Mouse (Mus musculus): ENCODE results near the gene Bend7. TPM values are rescaled to one million over a fixed set of nuclear protein-coding genes. Genes with fewer than 3 reads are reported as not detected.

Gene Bend7
- polyA plus RNA-seq, 1 experiment from 2014 or later, result 1.8 TPM

- no peak overlapping the region for H3K27ac ChIP-seq
- WGBS, result 82% methylated on average over 7 of the region's 7 CpGs
- H3K4me3 ChIP-seq, result no peak overlapping the region
- H3K9me3 ChIP-seq, result no peaks in the 10 kb centered on the region
- no peaks in the 10 kb centered on the region for H3K27me3 ChIP-seq (ENCODE audit: insufficient read depth, poor library complexity, severe bottlenecking)
- H3K36me3 ChIP-seq, result no peaks in the 10 kb centered on the region
- H3K4me1 ChIP-seq, result 0 out of 2 replicates have a peak, but pooled peaks cover 3% of the 10 kb centered on the region
- DNase-seq (ENCODE audit: low spot score), result peak; percentile 63
These were observed 69.6 kb downstream of the Bend7 start for GRCm38 (mm10) chr2:4787223-4787622.

- no peak for DNase-seq (ENCODE audit: low spot score)
- Histone ChIP-seq H3K27me3 (ENCODE audit: insufficient read depth, poor library complexity, severe bottlenecking) (no peaks in the 10 kb centered on the region), H3K4me3 (no peak overlapping the region), H3K4me1 (0 out of 2 replicates have a peak, but pooled peaks cover 3% of the 10 kb centered on the region), H3K9me3 (no peaks in the 10 kb centered on the region), H3K27ac (no peak overlapping the region), H3K36me3 (no peaks in the 10 kb centered on the region)
- WGBS, result 74% methylated on average over 8 of the region's 8 CpGs
These were observed 74.0 kb downstream of the Bend7 start for GRCm38 (mm10) chr2:4791646-4792045.

- Histone ChIP-seq H3K36me3 (no peaks in the 10 kb centered on the region), H3K4me1 (0 out of 2 replicates have a peak, but pooled peaks cover 3% of the 10 kb centered on the region), H3K27ac (no peak overlapping the region), H3K9me3 (no peaks in the 10 kb centered on the region), H3K4me3 (no peak overlapping the region), H3K27me3 (ENCODE audit: insufficient read depth, poor library complexity, severe bottlenecking) (no peaks in the 10 kb centered on the region)
- 93% methylated on average over 4 of the region's 4 CpGs for WGBS
- no peak for DNase-seq (ENCODE audit: low spot score)
These were observed 74.9 kb downstream of the Bend7 start for GRCm38 (mm10) chr2:4792554-4792953.

DNA sequence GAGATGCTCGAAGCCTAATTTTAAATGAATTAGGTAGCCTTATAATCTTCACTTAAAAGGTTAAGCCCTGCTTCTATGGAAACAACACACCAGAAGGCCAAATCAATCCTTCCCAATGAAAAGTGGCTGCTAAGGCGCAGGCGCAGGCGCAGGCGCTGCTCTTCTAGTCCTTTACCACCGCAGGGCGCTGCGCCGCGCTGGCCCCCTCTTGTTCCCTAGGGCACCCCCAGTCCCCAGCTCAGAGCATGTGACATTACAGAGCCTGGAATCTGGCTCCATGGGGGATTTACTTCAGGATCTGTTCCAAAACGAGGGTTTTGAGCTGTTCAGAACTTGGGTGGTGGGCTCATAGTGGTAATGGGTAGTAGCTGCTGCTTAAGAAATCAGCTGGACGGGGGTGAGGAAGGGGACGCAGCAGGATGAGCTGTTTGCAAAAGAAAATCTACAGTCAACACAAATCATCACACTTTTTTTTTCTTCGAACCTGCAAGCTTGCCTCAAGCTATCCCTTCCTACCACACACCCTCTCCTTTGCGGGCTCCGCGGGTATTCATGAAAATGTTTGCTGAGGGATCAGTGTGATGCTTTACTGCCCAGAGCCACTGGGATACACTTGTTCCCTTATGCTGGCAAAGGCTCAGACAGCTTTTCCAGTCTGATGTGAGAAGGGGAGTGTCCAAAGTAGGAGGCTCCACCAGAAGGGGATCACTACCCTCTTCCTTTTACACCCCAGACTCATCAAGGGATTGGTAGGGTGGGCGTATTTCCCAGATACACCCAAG, 85.0 kb downstream of the Bend7 start:
- Histone ChIP-seq H3K4me3 (peak overlapping the region; percentile 33; the same call in 1 of the 2 replicates), H3K36me3 (no peaks in the 10 kb centered on the region), H3K27ac (no peak overlapping the region), H3K4me1 (no peaks in the 10 kb centered on the region; the same call in 1 of the 2 replicates), H3K27me3 (ENCODE audit: insufficient read depth, poor library complexity, severe bottlenecking) (0 out of 2 replicates have a peak, but pooled peaks cover 7% of the 10 kb centered on the region), H3K9me3 (no peaks in the 10 kb centered on the region)
- DNase-seq (ENCODE audit: low spot score), result no peak
- WGBS, result 56% methylated on average over 18 of the region's 18 CpGs

GRCm38 (mm10) chr2:4816308-4816707, 98.7 kb downstream of the Bend7 start:
- DNase-seq (ENCODE audit: low spot score), result no peak
- Histone ChIP-seq H3K27ac (no peak overlapping the region), H3K27me3 (ENCODE audit: insufficient read depth, poor library complexity, severe bottlenecking) (peaks cover 14% of the 10 kb centered on the region; the same call in 1 of the 2 replicates), H3K36me3 (no peaks in the 10 kb centered on the region), H3K4me3 (no peak overlapping the region), H3K9me3 (no peaks in the 10 kb centered on the region), H3K4me1 (peaks cover 8% of the 10 kb centered on the region)
- WGBS, result 33% methylated on average over 5 of the region's 5 CpGs

DNA sequence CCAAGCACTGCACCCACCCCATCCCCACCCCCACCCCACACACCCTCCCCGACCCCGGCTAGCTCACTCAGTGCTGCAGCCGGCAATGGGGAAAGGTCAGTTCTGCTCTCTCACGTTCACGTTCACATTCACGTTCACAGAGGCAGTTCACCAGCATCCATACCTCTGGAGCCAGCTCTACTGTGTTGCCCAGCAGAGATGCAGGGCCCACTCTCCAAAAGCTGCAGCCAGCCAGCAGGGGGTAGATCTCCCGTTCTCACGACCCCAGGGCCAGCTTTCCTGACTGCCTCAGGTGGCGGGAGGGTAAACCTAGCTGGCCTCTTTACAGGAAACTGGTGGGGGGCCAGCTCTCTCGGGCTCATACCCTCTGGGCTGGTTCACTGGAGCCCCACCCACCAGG, 100.0 kb downstream of the Bend7 start:
- H3K27ac ChIP-seq, result no peak overlapping the region
- H3K9me3 ChIP-seq, result no peaks in the 10 kb centered on the region
- DNase-seq (ENCODE audit: low spot score), result no peak
- peaks cover 8% of the 10 kb centered on the region for H3K4me1 ChIP-seq
- 6% methylated on average over 10 of the region's 10 CpGs for WGBS
- H3K4me3 ChIP-seq, result peak overlapping the region; percentile 31
- no peaks in the 10 kb centered on the region for H3K36me3 ChIP-seq
- H3K27me3 ChIP-seq (ENCODE audit: insufficient read depth, poor library complexity, severe bottlenecking), result peaks cover 14% of the 10 kb centered on the region; the same call in 1 of the 2 replicates

GRCm38 (mm10) chr2:4820230-4820629, 102.6 kb downstream of the Bend7 start:
- H3K4me3 ChIP-seq, result no peak overlapping the region
- no peaks in the 10 kb centered on the region for H3K9me3 ChIP-seq
- H3K4me1 ChIP-seq, result peaks cover 8% of the 10 kb centered on the region
- no peaks in the 10 kb centered on the region for H3K36me3 ChIP-seq
- DNase-seq (ENCODE audit: low spot score), result no peak
- peaks cover 14% of the 10 kb centered on the region; the same call in 1 of the 2 replicates for H3K27me3 ChIP-seq (ENCODE audit: insufficient read depth, poor library complexity, severe bottlenecking)
- 77% methylated on average over 3 of the region's 3 CpGs for WGBS
- no peak overlapping the region for H3K27ac ChIP-seq

DNA sequence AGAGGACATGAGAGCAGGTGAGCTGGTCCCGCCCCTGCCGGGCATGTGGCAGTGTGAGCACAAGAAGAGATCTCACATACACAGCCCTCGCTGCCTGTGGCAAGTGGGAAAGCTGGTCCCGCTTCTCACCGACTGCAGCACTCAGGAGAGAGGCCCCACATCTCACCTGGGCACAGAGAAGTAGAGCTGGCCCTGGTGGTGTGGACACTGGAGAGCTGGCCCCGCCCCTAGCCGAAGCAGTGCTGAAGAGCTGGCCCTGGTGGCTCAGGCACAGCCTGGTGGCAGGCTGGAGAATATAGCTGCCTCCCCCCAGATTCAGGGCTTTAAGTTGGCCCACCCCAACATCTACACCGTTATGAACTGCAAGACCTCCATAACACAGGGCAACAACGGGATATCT, 106.4 kb downstream of the Bend7 start:
- no peak for DNase-seq (ENCODE audit: low spot score)
- Histone ChIP-seq H3K9me3 (no peaks in the 10 kb centered on the region), H3K4me3 (no peak overlapping the region), H3K4me1 (peaks cover 3% of the 10 kb centered on the region; the same call in 1 of the 2 replicates), H3K27ac (no peak overlapping the region), H3K27me3 (ENCODE audit: insufficient read depth, poor library complexity, severe bottlenecking) (no peaks in the 10 kb centered on the region), H3K36me3 (no peaks in the 10 kb centered on the region)
- 57% methylated on average over 9 of the region's 9 CpGs for WGBS

- 73% methylated on average over 5 of the region's 5 CpGs for WGBS
- DNase-seq (ENCODE audit: low spot score), result no peak
- Histone ChIP-seq H3K27ac (no peak overlapping the region), H3K36me3 (no peaks in the 10 kb centered on the region), H3K9me3 (no peaks in the 10 kb centered on the region), H3K4me1 (peaks cover 3% of the 10 kb centered on the region; the same call in 1 of the 2 replicates), H3K27me3 (ENCODE audit: insufficient read depth, poor library complexity, severe bottlenecking) (no peaks in the 10 kb centered on the region), H3K4me3 (no peak overlapping the region)
These were observed 110.4 kb downstream of the Bend7 start for GRCm38 (mm10) chr2:4828032-4828431.

DNA sequence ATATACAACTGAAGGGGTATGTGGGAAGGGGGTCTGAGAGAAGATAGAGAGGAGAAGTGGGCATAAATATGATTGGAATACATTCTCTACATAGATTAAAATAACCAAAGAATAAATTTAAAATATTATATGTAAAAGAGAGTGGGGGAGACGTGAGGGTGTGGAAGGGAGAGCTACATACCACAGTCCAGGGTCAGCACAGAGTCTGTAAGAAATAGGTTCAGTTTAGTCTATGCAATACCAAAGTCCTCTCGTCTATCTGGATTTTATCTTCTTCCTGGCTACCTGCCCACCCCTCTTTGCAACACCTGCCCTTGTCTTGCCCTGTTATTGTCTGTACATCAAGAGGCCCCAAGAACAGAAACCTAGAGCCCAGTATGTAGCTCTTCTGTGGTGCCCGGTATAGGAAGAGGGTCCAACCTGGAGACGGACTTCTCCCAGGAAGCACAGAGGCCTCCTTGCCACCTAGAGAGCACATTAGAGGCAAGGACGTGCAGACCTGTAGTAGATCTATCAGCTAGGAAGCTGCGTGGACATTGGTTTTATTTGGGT, 110.9 kb downstream of the Bend7 start:
- Histone ChIP-seq H3K4me3 (no peak overlapping the region), H3K9me3 (no peaks in the 10 kb centered on the region), H3K27ac (no peak overlapping the region), H3K27me3 (ENCODE audit: insufficient read depth, poor library complexity, severe bottlenecking) (no peaks in the 10 kb centered on the region), H3K4me1 (peaks cover 3% of the 10 kb centered on the region; the same call in 1 of the 2 replicates), H3K36me3 (no peaks in the 10 kb centered on the region)
- WGBS, result 85% methylated on average over 6 of the region's 6 CpGs
- no peak for DNase-seq (ENCODE audit: low spot score)

DNA sequence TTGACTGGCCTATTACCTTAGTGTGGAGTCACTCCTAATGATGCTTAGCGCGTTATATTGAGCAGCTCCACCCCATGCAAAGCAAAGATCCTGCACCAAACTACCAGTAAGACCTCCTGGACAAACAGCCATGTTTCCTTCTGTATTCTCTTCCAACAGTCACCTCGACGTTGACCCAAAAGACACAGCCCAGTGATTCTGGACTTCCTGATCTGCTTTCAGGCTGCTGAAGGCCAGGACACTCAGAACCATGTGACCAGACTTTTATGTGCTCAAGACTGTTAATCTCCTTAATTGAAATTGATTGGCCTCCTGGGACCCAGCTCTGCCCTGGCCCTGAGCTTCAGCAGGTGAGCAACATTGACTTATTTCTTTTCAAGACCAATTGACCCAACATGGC, 111.4 kb downstream of the Bend7 start:
- Histone ChIP-seq H3K27ac (no peak overlapping the region), H3K36me3 (no peaks in the 10 kb centered on the region), H3K9me3 (no peaks in the 10 kb centered on the region), H3K4me1 (peaks cover 3% of the 10 kb centered on the region; the same call in 1 of the 2 replicates), H3K27me3 (ENCODE audit: insufficient read depth, poor library complexity, severe bottlenecking) (no peaks in the 10 kb centered on the region), H3K4me3 (no peak overlapping the region)
- WGBS, result 88% methylated on average over 4 of the region's 4 CpGs
- no peak for DNase-seq (ENCODE audit: low spot score)

DNA sequence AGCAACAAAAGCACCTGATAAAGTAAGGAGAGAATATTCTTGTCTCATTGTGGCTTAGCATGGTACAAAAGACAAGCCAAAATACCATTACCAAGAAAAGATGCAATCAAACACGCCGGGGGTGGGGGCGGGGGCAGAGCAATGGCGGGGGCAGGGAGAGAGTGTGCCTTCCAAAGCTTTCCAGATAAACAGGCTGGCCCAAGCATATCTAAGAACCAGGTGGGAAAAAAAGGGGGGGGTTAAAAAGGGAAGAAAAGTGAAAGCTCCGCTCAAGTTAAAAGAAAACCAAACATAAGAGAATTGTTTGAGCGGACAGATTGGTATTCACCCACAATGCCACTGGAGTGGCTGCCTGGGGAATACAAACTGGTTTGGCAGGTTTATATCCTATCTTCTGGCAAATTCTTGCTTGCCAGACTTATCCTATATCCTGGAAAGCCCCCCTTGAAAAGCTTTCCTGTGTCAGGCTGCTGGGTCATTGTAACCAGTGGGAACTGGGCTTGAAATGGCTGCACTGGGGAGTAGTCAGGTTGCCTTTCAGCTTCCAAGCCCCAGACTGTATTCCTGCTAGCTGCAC, 111.9 kb downstream of the Bend7 start:
- Histone ChIP-seq H3K27ac (no peak overlapping the region), H3K4me1 (peaks cover 3% of the 10 kb centered on the region; the same call in 1 of the 2 replicates), H3K27me3 (ENCODE audit: insufficient read depth, poor library complexity, severe bottlenecking) (no peaks in the 10 kb centered on the region), H3K4me3 (no peak overlapping the region), H3K36me3 (no peaks in the 10 kb centered on the region), H3K9me3 (no peaks in the 10 kb centered on the region)
- WGBS, result 71% methylated on average over 6 of the region's 6 CpGs
- no peak for DNase-seq (ENCODE audit: low spot score)

- no peak for DNase-seq (ENCODE audit: low spot score)
- Histone ChIP-seq H3K9me3 (no peaks in the 10 kb centered on the region), H3K4me1 (peaks cover 3% of the 10 kb centered on the region; the same call in 1 of the 2 replicates), H3K36me3 (no peaks in the 10 kb centered on the region), H3K27me3 (ENCODE audit: insufficient read depth, poor library complexity, severe bottlenecking) (no peaks in the 10 kb centered on the region), H3K27ac (no peak overlapping the region), H3K4me3 (no peak overlapping the region)
- WGBS, result 56% methylated on average over 4 of the region's 4 CpGs
These were observed 113.9 kb downstream of the Bend7 start for GRCm38 (mm10) chr2:4831493-4831892.

Data from heart, embryonic 10.5 days (tissue).